Comparison of ENCODE assay signal across 29 mouse cellular contexts in genomic region chr5:130239236-130239635, GRCm38 (mm10). TPM values are rescaled to one million over a fixed set of nuclear protein-coding genes. Genes with fewer than 3 reads are reported as not detected.
DNase-seq lines count a peak whose midpoint lies in the region; ATAC-seq and TF ChIP-seq lines count a peak whose summit lies in the region.
"Had no signal": no experiment of that assay in that cellular context is flagged by ENCODE, and none has a peak within 500 bp of the region (broad histone marks: within the 10 kb centered on the region; RNA-seq: fewer than 3 reads in every experiment).

No protein-coding gene starts in this region.

- H3K4me3 ChIP-seq in kidney, embryonic 15.5 days (replicated peaks) = no peak overlapping the region
- H3K4me3 ChIP-seq in kidney, postnatal 0 days (replicated peaks; ENCODE audit: low read depth, low read length) = no peak overlapping the region
- H3K4me3 ChIP-seq in stomach, postnatal 0 days (ENCODE audit: low read depth, low read length) = no peak overlapping the region
- H3K4me3 ChIP-seq: embryonic facial prominence, embryonic 12.5 days; embryonic facial prominence, embryonic 15.5 days; gastrocnemius, adult 2 months; heart, embryonic 12.5 days; heart, embryonic 15.5 days had no signal

- no peaks in the 10 kb centered on the region for H3K27me3 ChIP-seq in kidney, embryonic 15.5 days
- no peaks in the 10 kb centered on the region for H3K27me3 ChIP-seq in kidney, postnatal 0 days (ENCODE audit: insufficient read depth, low read length)
- H3K27me3 ChIP-seq in stomach, postnatal 0 days (ENCODE audit: control insufficient read depth, insufficient read depth, low read length) = no peaks in the 10 kb centered on the region
- H3K27me3 ChIP-seq: CH12.LX; embryonic facial prominence, embryonic 12.5 days; embryonic facial prominence, embryonic 15.5 days; heart, embryonic 12.5 days; heart, embryonic 15.5 days; Patski had no signal

- DNase-seq in kidney, adult 18-20 months = peak; percentile 57
- DNase-seq in kidney, adult 8-10 months = peak; percentile 74 to 75
- no peak for DNase-seq in kidney, postnatal 0 days (ENCODE audit: low spot score)
- peak; percentile 72 to 90 for DNase-seq in kidney, postnatal 25 days
- no peak for DNase-seq in heart, postnatal 25 days (ENCODE audit: low spot score)
- DNase-seq in stomach, postnatal 0 days (ENCODE audit: low spot score) = no peak
- DNase-seq: adrenal gland, postnatal 10 days; adrenal gland, postnatal 36 days; B cell, adult 2 months; cerebellum, adult 11 months; cerebellum, adult 2 months; cerebellum, adult 9-11 months; cerebellum, postnatal 25 days; forebrain, postnatal 0 days; gastrocnemius, adult 2 months; gastrocnemius, postnatal 14 days; heart, adult 18-20 months; heart, postnatal 10 days; heart, postnatal 4 days had no signal

- H3K27ac ChIP-seq in kidney, embryonic 15.5 days = no peak overlapping the region
- H3K27ac ChIP-seq in kidney, postnatal 0 days = no peak overlapping the region
- no peak overlapping the region for H3K27ac ChIP-seq in stomach, postnatal 0 days (replicated peaks)
- H3K27ac ChIP-seq: embryonic facial prominence, embryonic 12.5 days; embryonic facial prominence, embryonic 15.5 days; gastrocnemius, adult 2 months; heart, embryonic 15.5 days; hindbrain, embryonic 14.5 days had no signal

- no peak for TF ChIP-seq EP300 in stomach, postnatal 0 days (optimal IDR thresholded peaks at IDR 0.05)

- intact Hi-C loops in heart, postnatal 25 days (cut with DNase I) = no loop called here

- H3K9me3 ChIP-seq in kidney, embryonic 15.5 days (replicated peaks) = no peaks in the 10 kb centered on the region
- H3K9me3 ChIP-seq in kidney, postnatal 0 days (replicated peaks; ENCODE audit: low read length) = no peaks in the 10 kb centered on the region
- H3K9me3 ChIP-seq in stomach, postnatal 0 days (ENCODE audit: control insufficient read depth, low read length) = no peaks in the 10 kb centered on the region
- H3K9me3 ChIP-seq: embryonic facial prominence, embryonic 12.5 days; embryonic facial prominence, embryonic 15.5 days; G1E; heart, embryonic 12.5 days; heart, embryonic 15.5 days had no signal

- 88% methylated on average over 7 of the region's 7 CpGs for WGBS in kidney, embryonic 15.5 days
- 78% methylated on average over 7 of the region's 7 CpGs for WGBS in kidney, postnatal 0 days
- 91% methylated on average over 7 of the region's 7 CpGs for WGBS in stomach, postnatal 0 days

- H3K9ac ChIP-seq in kidney, embryonic 15.5 days = no peak overlapping the region
- H3K9ac ChIP-seq in kidney, postnatal 0 days (ENCODE audit: low read depth, low read length) = no peak overlapping the region
- H3K9ac ChIP-seq in stomach, postnatal 0 days (ENCODE audit: low read length) = no peak overlapping the region
- H3K9ac ChIP-seq: embryonic facial prominence, embryonic 12.5 days; embryonic facial prominence, embryonic 15.5 days; forebrain, postnatal 0 days; heart, embryonic 12.5 days; heart, embryonic 15.5 days; hindbrain, embryonic 14.5 days had no signal

- ATAC-seq in kidney, embryonic 15.5 days (replicated peaks; ENCODE audit: low FRiP score) = no peak
- ATAC-seq in kidney, postnatal 0 days (replicated peaks; ENCODE audit: low FRiP score, low read depth) = peak; percentile 53; the same call in 1 of the 2 replicates
- no peak for ATAC-seq in stomach, postnatal 0 days (ENCODE audit: low FRiP score, low TSS enrichment)
- ATAC-seq: forebrain, embryonic 14.5 days; forebrain, postnatal 0 days; Patski had no signal

- no peaks in the 10 kb centered on the region for H3K4me1 ChIP-seq in kidney, embryonic 15.5 days
- H3K4me1 ChIP-seq in kidney, postnatal 0 days (replicated peaks; ENCODE audit: insufficient read depth, low read length) = no peaks in the 10 kb centered on the region
- no peaks in the 10 kb centered on the region for H3K4me1 ChIP-seq in stomach, postnatal 0 days (replicated peaks; ENCODE audit: control insufficient read depth, insufficient read depth)
- H3K4me1 ChIP-seq: embryonic facial prominence, embryonic 12.5 days; embryonic facial prominence, embryonic 15.5 days; heart, embryonic 12.5 days; heart, embryonic 15.5 days had no signal

- peaks cover 98% of the 10 kb centered on the region for H3K36me3 ChIP-seq in kidney, embryonic 15.5 days
- peaks cover 64% of the 10 kb centered on the region for H3K36me3 ChIP-seq in kidney, postnatal 0 days (ENCODE audit: insufficient read depth, low read length)
- H3K36me3 ChIP-seq in stomach, postnatal 0 days (ENCODE audit: control insufficient read depth, insufficient read depth, low read length) = peaks cover 21% of the 10 kb centered on the region

- no peak overlapping the region for H3K4me2 ChIP-seq in kidney, embryonic 15.5 days
- no peak overlapping the region for H3K4me2 ChIP-seq in kidney, postnatal 0 days (ENCODE audit: low read length)
- H3K4me2 ChIP-seq in stomach, postnatal 0 days (replicated peaks; ENCODE audit: low read depth) = no peak overlapping the region
- H3K4me2 ChIP-seq: embryonic facial prominence, embryonic 12.5 days; embryonic facial prominence, embryonic 15.5 days; heart, embryonic 12.5 days; heart, embryonic 15.5 days; hindbrain, embryonic 14.5 days had no signal

- no peak for TF ChIP-seq CTCF in kidney, postnatal 0 days (IDR thresholded peaks at IDR 0.05; ENCODE audit: low read depth)
- no peak for TF ChIP-seq CTCF in stomach, postnatal 0 days (IDR thresholded peaks at IDR 0.05; ENCODE audit: low read depth)

RNA-seq across cellular contexts. Expression of gene Sbds, which starts 16.1 kb away (rescaled TPM):
- polyA plus RNA-seq in kidney, embryonic 15.5 days (2015; fragmentation: Nextera tagmentation; extraction: Ambion mirVana) = 73.4 and 75.3 TPM in 2 replicates
- 78.5 and 78.6 TPM in 2 replicates for polyA plus RNA-seq in kidney, postnatal 0 days (2015; fragmentation: Nextera tagmentation; extraction: Ambion mirVana)
- 10 to 100 TPM; 39.2 to 43.9 TPM for total RNA-seq in heart, postnatal 25 days (2021)
- polyA plus RNA-seq in stomach, postnatal 0 days (2015; fragmentation: Nextera tagmentation; extraction: Ambion mirVana) = 72.0 and 76.2 TPM in 2 replicates

RNA-seq across cellular contexts. Expression of gene Tyw1, which starts 16.2 kb away (rescaled TPM):
- 28.0 TPM in 2 replicates for polyA plus RNA-seq in kidney, embryonic 15.5 days (2015; fragmentation: Nextera tagmentation; extraction: Ambion mirVana)
- 20.8 and 24.6 TPM in 2 replicates for polyA plus RNA-seq in kidney, postnatal 0 days (2015; fragmentation: Nextera tagmentation; extraction: Ambion mirVana)
- 1 to 10 TPM; 7.7 to 7.9 TPM for total RNA-seq in heart, postnatal 25 days (2021)
- polyA plus RNA-seq in stomach, postnatal 0 days (2015; fragmentation: Nextera tagmentation; extraction: Ambion mirVana) = 12.6 and 13.8 TPM in 2 replicates

RNA-seq across cellular contexts. Expression of gene Tmem248, which starts 22.4 kb away (rescaled TPM):
- 33.6 and 34.6 TPM in 2 replicates for polyA plus RNA-seq in kidney, embryonic 15.5 days (2015; fragmentation: Nextera tagmentation; extraction: Ambion mirVana)
- polyA plus RNA-seq in kidney, postnatal 0 days (2015; fragmentation: Nextera tagmentation; extraction: Ambion mirVana) = 33.6 and 41.1 TPM in 2 replicates
- 10 to 100 TPM; 32.8 to 33.6 TPM for total RNA-seq in heart, postnatal 25 days (2021)
- 33.2 and 34.4 TPM in 2 replicates for polyA plus RNA-seq in stomach, postnatal 0 days (2015; fragmentation: Nextera tagmentation; extraction: Ambion mirVana)

Comparison
In these comparisons a context has a peak if more than half of its experiments do, and no peak if none do; other contexts are left out.
1. DNase-seq: peak in kidney, adult 18-20 months (single experiment), kidney, adult 8-10 months (2 of 2) and kidney, postnatal 25 days (2 of 2); none in kidney, postnatal 0 days (single experiment), heart, postnatal 25 days (single experiment) and stomach, postnatal 0 days (single experiment).